Mouse (Mus musculus): Measurements from ENCODE around the gene Lmntd1. TPM values are rescaled to one million over a fixed set of nuclear protein-coding genes. Genes with fewer than 3 reads are reported as not detected.
A peak's percentile ranks its signal among the peaks of the same experiment; 100 is the strongest.

Gene Lmntd1
- total and polyA plus RNA-seq, 3 experiments: 0.08 to 0.43 (median 0.26) TPM

- Histone ChIP-seq H3K4me1 (ENCODE audit: control insufficient read depth in 1 of 2, insufficient read depth in 2 of 2) (peaks cover 0 to 2% of the 10 kb centered on the region in 2 experiments; a peak in 1 of 4 replicates), H3K4me3 (replicated peaks in 1 of 3; ENCODE audit: low read depth in 2 of 3, low read length in 2 of 3, poor library complexity in 1 of 3) (no peak overlapping the region), H3K27me3 (replicated peaks) (no peaks in the 10 kb centered on the region), H3K27ac (ENCODE audit: insufficient read depth, low read depth) (no peak overlapping the region), H3K4me2 (ENCODE audit: insufficient read depth, low read depth, poor library complexity, severe bottlenecking) (no peak overlapping the region), H3K9ac (ENCODE audit: insufficient read depth, low read depth) (no peak overlapping the region), H3K79me2 (replicated peaks; ENCODE audit: control insufficient read depth, extremely low read depth, insufficient read depth, poor library complexity, severe bottlenecking) (no peaks in the 10 kb centered on the region), H3K9me3 (replicated peaks; ENCODE audit: low read length) (peaks cover 5% of the 10 kb centered on the region), H3K36me3 (replicated peaks in 1 of 2; ENCODE audit: control insufficient read depth in 1 of 2, insufficient read depth in 1 of 2, low read length in 1 of 2) (no peaks in the 10 kb centered on the region)
- in situ Hi-C loops (cut with MboI; ENCODE audit: low pct_ligation_motif_present, low pct_unique_long_range_greater_than_20kb, low sequenced_read_pairs): no loop called here
- dilution Hi-C loops (cut with MboI; ENCODE audit: extremely low pct_ligation_motif_present, extremely low pct_unique_long_range_greater_than_20kb, low sequenced_read_pairs): no loop called here
- DNase-seq (ENCODE audit: extremely low read depth): no peak
- TF ChIP-seq CTCF (conservative IDR thresholded peaks at IDR 0.05 in 1 of 2, IDR thresholded peaks at IDR 0.05 in 1 of 2; ENCODE audit: low read depth in 2 of 2, low read length in 2 of 2): peak in 1 of 2 experiments; percentile 25; a peak in 2 of 4 replicates
- TF ChIP-seq HCFC1 (IDR thresholded peaks at IDR 0.05; ENCODE audit: low read depth, low read length): no peak
Measured at GRCm38 (mm10) chr6:145655678-145656077, 41.6 kb upstream of the Lmntd1 start.

- Histone ChIP-seq H3K9me3 (replicated peaks; ENCODE audit: low read length) (peaks cover 6% of the 10 kb centered on the region), H3K4me2 (ENCODE audit: insufficient read depth, low read depth, poor library complexity, severe bottlenecking) (no peak overlapping the region), H3K36me3 (replicated peaks in 1 of 2; ENCODE audit: control insufficient read depth in 1 of 2, insufficient read depth in 1 of 2, low read length in 1 of 2) (no peaks in the 10 kb centered on the region), H3K27me3 (replicated peaks) (no peaks in the 10 kb centered on the region), H3K4me1 (ENCODE audit: control insufficient read depth in 1 of 2, insufficient read depth in 2 of 2) (peaks cover 0 to 2% of the 10 kb centered on the region in 2 experiments; a peak in 1 of 4 replicates), H3K79me2 (replicated peaks; ENCODE audit: control insufficient read depth, extremely low read depth, insufficient read depth, poor library complexity, severe bottlenecking) (no peaks in the 10 kb centered on the region), H3K27ac (ENCODE audit: insufficient read depth, low read depth) (no peak overlapping the region), H3K4me3 (replicated peaks in 1 of 3; ENCODE audit: low read depth in 2 of 3, low read length in 2 of 3, poor library complexity in 1 of 3) (no peak overlapping the region), H3K9ac (ENCODE audit: insufficient read depth, low read depth) (no peak overlapping the region)
- in situ Hi-C loops (cut with MboI; ENCODE audit: low pct_ligation_motif_present, low pct_unique_long_range_greater_than_20kb, low sequenced_read_pairs) (no loop called here), dilution Hi-C loops (cut with MboI; ENCODE audit: extremely low pct_ligation_motif_present, extremely low pct_unique_long_range_greater_than_20kb, low sequenced_read_pairs) (no loop called here)
- DNase-seq (ENCODE audit: extremely low read depth): peak; percentile 29
- TF ChIP-seq MYC (IDR thresholded peaks at IDR 0.05; ENCODE audit: low read depth, low read length) (no peak), JUND (conservative IDR thresholded peaks at IDR 0.05; ENCODE audit: low read depth, low read length) (no peak), RCOR1 (conservative IDR thresholded peaks at IDR 0.05; ENCODE audit: low read depth, low read length) (no peak), USF1 (IDR thresholded peaks at IDR 0.05; ENCODE audit: low read depth, low read length) (peak; percentile 75), MAZ (IDR thresholded peaks at IDR 0.05; ENCODE audit: low read depth, low read length) (no peak), USF2 (conservative IDR thresholded peaks at IDR 0.05; ENCODE audit: low read depth, low read length) (peak; percentile 89), POLR2A (IDR thresholded peaks at IDR 0.05; ENCODE audit: low read depth, low read length) (no peak), ZMIZ1 (IDR thresholded peaks at IDR 0.05; ENCODE audit: low read depth, low read length) (no peak), TCF12 (IDR thresholded peaks at IDR 0.05; ENCODE audit: low read depth, low read length) (no peak), NELFE (IDR thresholded peaks at IDR 0.05; ENCODE audit: low read depth, low read length) (no peak), HCFC1 (IDR thresholded peaks at IDR 0.05; ENCODE audit: low read depth, low read length) (no peak), CTCF (conservative IDR thresholded peaks at IDR 0.05 in 1 of 2, IDR thresholded peaks at IDR 0.05 in 1 of 2; ENCODE audit: low read depth in 2 of 2, low read length in 2 of 2) (no peak), POLR2AphosphoS2 (IDR thresholded peaks at IDR 0.05; ENCODE audit: low read depth, low read length) (no peak), UBTF (IDR thresholded peaks at IDR 0.05; ENCODE audit: low read depth, low read length) (no peak), BHLHE40 (IDR thresholded peaks at IDR 0.05; ENCODE audit: low read depth, low read length) (peak; percentile 57), MAX (IDR thresholded peaks at IDR 0.05; ENCODE audit: low read length) (no peak), SMC3 (IDR thresholded peaks at IDR 0.05; ENCODE audit: low read depth, low read length) (no peak), RAD21 (IDR thresholded peaks at IDR 0.05; ENCODE audit: low read depth, low read length) (no peak), ZKSCAN1 (IDR thresholded peaks at IDR 0.05; ENCODE audit: borderline replicate concordance, low read depth, low read length) (no peak), GABPA (IDR thresholded peaks at IDR 0.05; ENCODE audit: insufficient replicate concordance, low read depth, low read length) (no peak), ZNF384 (IDR thresholded peaks at IDR 0.05; ENCODE audit: low read depth, low read length) (no peak), TBP (conservative IDR thresholded peaks at IDR 0.05; ENCODE audit: low read depth, low read length) (no peak)
Measured at GRCm38 (mm10) chr6:145654062-145654836, 40.1 kb upstream of the Lmntd1 start.

All from CH12.LX (cell line).